Mouse (Mus musculus) midbrain, postnatal 0 days (tissue): ENCODE data around the gene B430305J03Rik. TPM values are rescaled to one million over a fixed set of nuclear protein-coding genes. Genes with fewer than 3 reads are reported as not detected.

Source experiments
- ATAC-seq: fragments of 200-750 bp; cut with Nextera tagmentation; 2 replicates; pipeline ENCODE4 v1.8.0; 2017; ENCODE audit warnings: moderate number of reproducible peaks, mild to moderate bottlenecking, moderate TSS enrichment, moderate library complexity; ENCODE audit not compliant: low FRiP score
- DNase-seq: peaks from one replicate; pipeline ENCODE4 v3.0.0-alpha.2; 2015; ENCODE audit warnings: low spot score
- H3K27ac ChIP-seq: fragments of 300-500 bp; sonication (generic); 2 replicates; pipeline ENCODE4 v1.5.1; 2014; ENCODE audit warnings: low read depth, mild to moderate bottlenecking, low read length, mixed read lengths
- H3K27me3 ChIP-seq: fragments of 300-500 bp; sonication (generic); 2 replicates; pipeline ENCODE4 v1.6.1; 2014; ENCODE audit warnings: low read length, control low read depth, mixed read lengths; ENCODE audit not compliant: insufficient read depth
- H3K36me3 ChIP-seq: fragments of 300-500 bp; sonication (generic); 2 replicates; pipeline ENCODE4 v1.6.1; 2014; ENCODE audit warnings: low read length, control low read depth, mixed read lengths; ENCODE audit not compliant: insufficient read depth
- H3K4me1 ChIP-seq: fragments of 300-500 bp; sonication (generic); 2 replicates; pipeline ENCODE4 v1.6.1; 2014; ENCODE audit warnings: mild to moderate bottlenecking, control low read depth, antibody characterized with exemption, low read length, mixed read lengths; ENCODE audit not compliant: insufficient read depth
- H3K4me2 ChIP-seq: fragments of 300-500 bp; sonication (generic); 2 replicates; pipeline ENCODE4 v1.6.1; 2014; ENCODE audit warnings: low read depth, mild to moderate bottlenecking, low read length, mixed read lengths; ENCODE audit not compliant: poor library complexity, severe bottlenecking
- H3K4me3 ChIP-seq: fragments of 300-500 bp; sonication (generic); 2 replicates; pipeline ENCODE4 v1.5.1; 2014; ENCODE audit warnings: low read depth, mild to moderate bottlenecking, low read length, moderate library complexity
- H3K9ac ChIP-seq: fragments of 300-500 bp; sonication (generic); replicated peaks from 2 replicates; pipeline ENCODE4 v1.6.1; 2014; ENCODE audit warnings: mild to moderate bottlenecking, low read length, moderate library complexity, mixed read lengths; ENCODE audit not compliant: poor library complexity, severe bottlenecking
- H3K9me3 ChIP-seq: fragments of 300-500 bp; sonication (generic); 2 replicates; pipeline ENCODE4 v1.6.1; 2016; ENCODE audit warnings: low read length, control low read depth
- CTCF ChIP-seq: IDR thresholded peaks from 2 replicates; pipeline ENCODE4 v1.5.1; 2016; ENCODE audit warnings: antibody characterized with exemption, mild to moderate bottlenecking
- WGBS: fragments of 180-500 bp; shearing (Covaris S2); extraction: QIAGEN DNeasy Blood & Tissue Kit; methylation state at CpG from one replicate; pipeline ENCODE4 v1.1.7; 2014; 5-methylcytosine and 5-hydroxymethylcytosine counted together
- polyA plus RNA-seq: library from polyadenylated mRNA; unstranded; fragments of >200 nt; fragmentation: Nextera tagmentation; extraction: Ambion mirVana; gene quantifications from 2 replicates; pipeline ENCODE4 v1.2.1, GENCODE M21; 2015
- total RNA-seq: library from RNA; depleted of rRNA; stranded (reverse); fragments of >200 nt; gene quantifications from 2 replicates; pipeline ENCODE4 v1.2.3, GENCODE M21; 2014

The B430305J03Rik gene
- total and polyA plus RNA-seq, 2 experiments from 2014 or later = 1.8 TPM; not detected in 1

- Histone ChIP-seq H3K4me3 (peak overlapping the region; percentile 95), H3K36me3 (no peaks in the 10 kb centered on the region), H3K9ac (peak overlapping the region; percentile 91), H3K27me3 (no peaks in the 10 kb centered on the region), H3K4me1 (peaks cover 13% of the 10 kb centered on the region; the same call in 1 of the 2 replicates), H3K9me3 (no peaks in the 10 kb centered on the region), H3K4me2 (peak overlapping the region; percentile 96), H3K27ac (peak overlapping the region; percentile 85)
- TF ChIP-seq CTCF = peak; percentile 26; the same call in 1 of the 2 replicates
- DNase-seq = peak; percentile 63
- under 1% methylated on average over 68 of the region's 68 CpGs for WGBS
- peak; percentile 15 for ATAC-seq
Observed at GRCm38 (mm10) chr3:61364978-61365778, 573 bp downstream of the B430305J03Rik start.

- Histone ChIP-seq H3K36me3 (no peaks in the 10 kb centered on the region), H3K4me1 (peaks cover 13% of the 10 kb centered on the region; the same call in 1 of the 2 replicates), H3K4me3 (peak overlapping the region; percentile 95), H3K27ac (peak overlapping the region; percentile 85), H3K4me2 (peak overlapping the region; percentile 96), H3K27me3 (no peaks in the 10 kb centered on the region), H3K9ac (peak overlapping the region; percentile 91), H3K9me3 (no peaks in the 10 kb centered on the region)
- DNase-seq (no peak), ATAC-seq (peak; percentile 39; the same call in 1 of the 2 replicates)
- under 1% methylated on average over 33 of the region's 33 CpGs for WGBS
- no peak for TF ChIP-seq CTCF
Observed at GRCm38 (mm10) chr3:61364661-61364977, 1.1 kb downstream of the B430305J03Rik start.

- DNase-seq = peak; percentile 94
- TF ChIP-seq CTCF = peak; percentile 31
- Histone ChIP-seq H3K4me2 (peak overlapping the region; percentile 96), H3K9me3 (no peaks in the 10 kb centered on the region), H3K4me1 (peaks cover 13% of the 10 kb centered on the region; the same call in 1 of the 2 replicates), H3K36me3 (no peaks in the 10 kb centered on the region), H3K9ac (peak overlapping the region; percentile 91), H3K27ac (peak overlapping the region; percentile 85), H3K27me3 (no peaks in the 10 kb centered on the region), H3K4me3 (peak overlapping the region; percentile 95)
- under 1% methylated on average over 45 of the region's 51 CpGs for WGBS
- ATAC-seq = peak; percentile 94
Observed at GRCm38 (mm10) chr3:61363989-61364660, 1.6 kb downstream of the B430305J03Rik start.

DNA sequence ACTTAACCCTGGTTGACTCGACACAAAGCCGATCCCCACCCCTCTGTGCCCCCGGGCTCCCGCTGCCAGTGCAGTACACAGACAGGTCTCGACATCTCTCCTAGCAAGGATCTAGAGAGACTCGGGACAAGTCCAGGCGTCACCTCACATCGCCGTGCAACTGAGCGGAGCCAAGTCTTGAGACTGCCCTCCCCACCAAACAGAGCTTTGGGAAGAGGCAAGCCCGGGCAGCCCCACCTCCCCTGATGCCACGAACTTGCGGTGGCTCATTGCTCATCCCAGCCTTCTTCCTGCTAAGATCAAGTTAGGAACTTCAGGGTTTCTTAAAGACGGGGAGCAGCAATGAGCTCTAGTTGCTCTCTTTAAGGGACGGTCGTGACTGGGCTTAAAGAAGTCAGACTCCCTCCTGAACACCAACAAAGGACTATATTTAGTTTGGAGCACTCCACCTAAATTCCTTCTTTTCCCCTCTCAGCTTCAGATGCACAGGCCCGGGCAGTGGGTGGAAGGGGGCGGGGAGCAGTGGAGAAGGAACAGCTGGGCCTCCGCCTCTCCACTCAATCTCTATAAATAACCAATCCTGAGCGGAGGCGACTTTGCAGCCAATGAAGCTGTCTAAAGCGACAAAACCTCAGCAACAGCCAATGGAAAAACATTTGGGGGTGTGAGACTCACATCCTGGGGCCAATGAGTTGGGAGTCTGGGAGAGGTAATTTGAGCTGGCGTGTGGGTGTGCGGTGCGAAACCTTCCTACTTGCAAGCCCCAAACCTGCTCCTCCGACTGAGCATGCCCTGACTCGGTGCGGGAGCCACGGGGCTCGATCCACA lies 2.4 kb downstream of the B430305J03Rik start:
- DNase-seq = peak; percentile 99
- WGBS = 0% methylated on average over 30 of the region's 30 CpGs

GRCm38 (mm10) chr3:61362821-61363160 lies 3.0 kb downstream of the B430305J03Rik start:
- Histone ChIP-seq H3K4me3 (peak overlapping the region; percentile 95), H3K36me3 (no peaks in the 10 kb centered on the region), H3K9ac (peak overlapping the region; percentile 57), H3K9me3 (no peaks in the 10 kb centered on the region), H3K4me1 (peaks cover 9% of the 10 kb centered on the region; the same call in 1 of the 2 replicates), H3K4me2 (peak overlapping the region; percentile 96), H3K27ac (peak overlapping the region; percentile 71), H3K27me3 (no peaks in the 10 kb centered on the region)
- peak; percentile 7 for DNase-seq
- 4% methylated on average over 9 of the region's 9 CpGs for WGBS
- ATAC-seq = no peak
- TF ChIP-seq CTCF = no peak

More for the DNA sequence above, 2.4 kb downstream of the B430305J03Rik start:
- ATAC-seq = peak; percentile 94
- no peaks in the 10 kb centered on the region for H3K9me3 ChIP-seq
- peak overlapping the region; percentile 91 for H3K9ac ChIP-seq
- no peaks in the 10 kb centered on the region for H3K36me3 ChIP-seq
- peak overlapping the region; percentile 95 for H3K4me3 ChIP-seq
- peak overlapping the region; percentile 85 for H3K27ac ChIP-seq
- no peak for TF ChIP-seq CTCF
- peaks cover 13% of the 10 kb centered on the region; the same call in 1 of the 2 replicates for H3K4me1 ChIP-seq
- peak overlapping the region; percentile 96 for H3K4me2 ChIP-seq
- H3K27me3 ChIP-seq = no peaks in the 10 kb centered on the region
